Mouse (Mus musculus): ENCODE results near the gene Rai14. TPM values are rescaled to one million over a fixed set of nuclear protein-coding genes. Genes with fewer than 3 reads are reported as not detected.

The Rai14 gene
- polyA plus RNA-seq, 1 experiment from 2014 or later: 17.4 TPM

GRCm38 (mm10) chr15:10718763-10719162 lies 4.3 kb upstream of the Rai14 start:
- Histone ChIP-seq H3K4me2 (replicated peaks) (no peak overlapping the region), H3K9ac (no peak overlapping the region), H3K4me1 (replicated peaks) (no peaks in the 10 kb centered on the region), H3K36me3 (no peaks in the 10 kb centered on the region), H3K27ac (no peak overlapping the region), H3K27me3 (replicated peaks) (no peaks in the 10 kb centered on the region), H3K4me3 (replicated peaks) (no peak overlapping the region), H3K9me3 (no peaks in the 10 kb centered on the region)
- 90% methylated on average over 10 of the region's 10 CpGs for WGBS
- ATAC-seq: no peak

DNA sequence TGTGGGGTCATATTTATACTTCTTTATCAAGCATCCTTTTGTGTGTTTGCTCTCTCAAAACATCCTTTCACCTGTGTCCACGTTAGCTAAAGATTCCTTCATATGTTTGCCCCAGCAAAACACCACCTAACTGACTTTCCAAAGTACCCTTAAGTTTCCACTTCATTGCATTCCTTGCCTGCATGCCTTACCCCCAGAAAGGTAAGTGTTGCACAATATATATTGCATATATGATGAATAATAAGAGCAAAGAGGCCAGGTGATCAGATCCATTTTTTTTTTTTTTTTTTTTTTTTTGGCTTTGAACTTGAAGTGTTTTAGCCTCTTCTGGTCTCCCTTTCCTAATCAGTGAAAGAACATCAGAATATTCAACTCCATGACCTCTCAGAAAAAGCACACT lies 2.9 kb upstream of the Rai14 start:
- no peak overlapping the region for H3K27ac ChIP-seq
- H3K9me3 ChIP-seq: no peaks in the 10 kb centered on the region
- H3K9ac ChIP-seq: no peak overlapping the region
- peaks cover 6% of the 10 kb centered on the region; the same call in 1 of the 2 replicates for H3K4me1 ChIP-seq (replicated peaks)
- ATAC-seq: no peak
- no peaks in the 10 kb centered on the region for H3K36me3 ChIP-seq
- H3K4me2 ChIP-seq (replicated peaks): no peak overlapping the region
- no peaks in the 10 kb centered on the region for H3K27me3 ChIP-seq (replicated peaks)
- H3K4me3 ChIP-seq (replicated peaks): no peak overlapping the region
- 95% methylated on average over 1 of the region's 1 CpGs for WGBS

DNA sequence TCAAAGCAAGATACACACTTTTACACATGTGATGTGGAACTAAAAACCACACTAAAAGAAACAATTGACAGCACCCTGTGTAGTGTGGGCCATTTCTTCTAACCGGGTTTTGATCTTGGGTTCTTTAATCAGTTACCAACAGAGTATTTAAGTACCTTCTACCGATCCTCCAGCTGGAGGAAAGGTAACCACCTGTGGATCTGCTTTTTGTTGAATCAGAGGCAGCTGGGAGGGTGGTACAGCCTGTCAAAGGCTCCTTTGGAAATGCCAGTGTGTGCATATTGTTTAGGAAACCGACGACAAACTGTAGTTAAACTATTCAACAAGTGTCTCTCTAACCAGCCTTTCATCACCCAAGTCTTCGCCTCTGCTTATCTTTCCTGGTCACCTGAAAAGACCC lies 1.5 kb upstream of the Rai14 start:
- WGBS: 42% methylated on average over 5 of the region's 5 CpGs
- ATAC-seq: no peak
- no peak overlapping the region for H3K27ac ChIP-seq
- no peak overlapping the region for H3K4me3 ChIP-seq (replicated peaks)
- H3K4me1 ChIP-seq (replicated peaks): peaks cover 8% of the 10 kb centered on the region; the same call in 1 of the 2 replicates
- H3K27me3 ChIP-seq (replicated peaks): no peaks in the 10 kb centered on the region
- H3K9ac ChIP-seq: no peak overlapping the region
- H3K9me3 ChIP-seq: no peaks in the 10 kb centered on the region
- no peaks in the 10 kb centered on the region for H3K36me3 ChIP-seq
- no peak overlapping the region for H3K4me2 ChIP-seq (replicated peaks)

GRCm38 (mm10) chr15:10715139-10715505 lies 698 bp upstream of the Rai14 start:
- peak overlapping the region; percentile 95 for H3K4me2 ChIP-seq (replicated peaks)
- no peaks in the 10 kb centered on the region for H3K27me3 ChIP-seq (replicated peaks)
- H3K27ac ChIP-seq: peak overlapping the region; percentile 80
- peak overlapping the region; percentile 73 for H3K9ac ChIP-seq
- ATAC-seq: peak; percentile 71
- WGBS: 2% methylated on average over 10 of the region's 10 CpGs
- H3K4me1 ChIP-seq (replicated peaks): peaks cover 8% of the 10 kb centered on the region; the same call in 1 of the 2 replicates
- H3K4me3 ChIP-seq (replicated peaks): peak overlapping the region; percentile 71
- H3K9me3 ChIP-seq: no peaks in the 10 kb centered on the region
- H3K36me3 ChIP-seq: no peaks in the 10 kb centered on the region

DNA sequence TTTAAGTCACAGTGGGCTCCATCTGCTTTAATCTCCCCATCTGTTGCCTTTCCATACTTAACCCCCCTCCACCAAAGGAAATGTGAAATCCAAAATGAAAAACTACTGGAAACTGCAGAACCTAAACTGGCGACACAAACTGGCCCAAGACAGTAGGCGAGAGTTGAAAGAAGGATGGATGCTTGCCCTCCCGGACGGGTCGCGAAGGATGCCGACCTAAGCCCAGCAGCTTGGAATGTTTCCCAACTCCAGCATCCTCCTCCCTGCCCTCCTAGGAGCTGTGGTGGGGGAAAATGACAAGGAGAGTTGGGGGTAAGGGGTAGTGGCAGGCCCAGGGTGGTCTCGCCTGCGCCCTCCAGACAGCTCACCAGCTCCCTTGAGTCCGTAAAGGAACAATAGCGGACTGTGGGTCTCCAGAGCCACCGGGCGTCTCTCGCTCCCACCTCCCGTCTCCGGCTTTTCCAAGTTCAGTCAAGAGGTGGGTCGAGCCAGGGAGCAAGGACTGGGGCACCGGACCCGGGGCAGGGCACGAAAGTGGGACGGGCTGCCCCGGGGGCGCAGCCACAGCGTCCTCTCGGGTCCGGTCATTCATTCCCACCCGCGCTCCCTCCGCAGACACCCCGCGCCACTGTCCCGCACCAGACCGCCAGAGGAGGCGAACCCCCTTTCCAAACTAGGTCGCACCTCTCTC lies 653 bp downstream of the Rai14 start:
- peak overlapping the region; percentile 71 for H3K4me3 ChIP-seq (replicated peaks)
- H3K4me1 ChIP-seq (replicated peaks): peaks cover 8% of the 10 kb centered on the region; the same call in 1 of the 2 replicates
- no peaks in the 10 kb centered on the region for H3K9me3 ChIP-seq
- H3K4me2 ChIP-seq (replicated peaks): peak overlapping the region; percentile 95
- no peaks in the 10 kb centered on the region for H3K27me3 ChIP-seq (replicated peaks)
- peak; percentile 39 for ATAC-seq
- H3K27ac ChIP-seq: peak overlapping the region; percentile 67
- under 1% methylated on average over 35 of the region's 35 CpGs for WGBS
- peak overlapping the region; percentile 73 for H3K9ac ChIP-seq
- no peaks in the 10 kb centered on the region for H3K36me3 ChIP-seq

GRCm38 (mm10) chr15:10713181-10713625 lies 1.2 kb downstream of the Rai14 start:
- Histone ChIP-seq H3K9ac (peak overlapping the region; percentile 73), H3K4me2 (replicated peaks) (peak overlapping the region; percentile 95), H3K36me3 (no peaks in the 10 kb centered on the region), H3K4me1 (replicated peaks) (peaks cover 8% of the 10 kb centered on the region; the same call in 1 of the 2 replicates), H3K9me3 (no peaks in the 10 kb centered on the region), H3K27ac (no peak overlapping the region), H3K27me3 (replicated peaks) (no peaks in the 10 kb centered on the region), H3K4me3 (replicated peaks) (peak overlapping the region; percentile 71)
- ATAC-seq: no peak
- WGBS: 13% methylated on average over 13 of the region's 13 CpGs

DNA sequence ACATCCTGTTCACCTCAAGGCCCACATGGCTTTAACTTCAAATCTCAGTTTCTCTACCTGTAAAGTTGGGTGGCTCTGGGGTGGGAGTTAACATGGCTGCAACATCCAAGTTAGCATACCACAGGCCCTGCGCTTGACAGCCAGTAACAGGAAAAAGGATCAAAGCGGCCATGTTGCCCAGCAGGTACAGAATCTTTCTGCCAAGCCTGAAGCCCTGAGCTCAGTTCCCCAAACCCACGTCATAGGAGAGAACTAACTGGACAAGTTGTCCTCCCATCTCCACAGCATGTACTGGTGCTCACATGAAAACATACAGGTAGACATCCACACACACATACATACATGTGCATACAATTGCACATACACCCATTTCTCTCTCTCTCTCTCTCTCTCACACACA lies 2.1 kb downstream of the Rai14 start:
- Histone ChIP-seq H3K9ac (no peak overlapping the region), H3K4me3 (replicated peaks) (no peak overlapping the region), H3K4me1 (replicated peaks) (peaks cover 8% of the 10 kb centered on the region; the same call in 1 of the 2 replicates), H3K9me3 (no peaks in the 10 kb centered on the region), H3K4me2 (replicated peaks) (peak overlapping the region; percentile 95), H3K27me3 (replicated peaks) (no peaks in the 10 kb centered on the region), H3K27ac (no peak overlapping the region), H3K36me3 (no peaks in the 10 kb centered on the region)
- no peak for ATAC-seq
- WGBS: 89% methylated on average over 3 of the region's 3 CpGs

DNA sequence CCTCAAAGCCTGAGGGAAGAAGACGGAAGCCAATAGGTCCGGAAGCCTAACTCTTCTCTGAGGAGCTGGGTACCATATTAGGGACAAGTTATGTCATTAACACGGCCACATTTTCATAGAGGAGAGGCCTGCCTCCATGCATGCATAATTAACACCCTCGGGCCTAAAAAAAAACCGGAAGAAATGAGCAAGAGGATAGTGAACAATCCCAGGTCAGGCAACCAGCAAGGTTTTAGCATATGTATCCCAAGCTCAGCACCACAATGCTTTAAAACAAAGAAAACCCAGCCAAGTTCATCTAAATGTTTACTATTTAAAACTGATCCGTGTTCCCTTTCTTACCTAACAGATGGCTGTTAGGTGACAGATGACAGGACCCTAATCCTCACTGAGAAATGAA lies 3.2 kb downstream of the Rai14 start:
- ATAC-seq: no peak
- Histone ChIP-seq H3K4me3 (replicated peaks) (no peak overlapping the region), H3K27ac (no peak overlapping the region), H3K36me3 (no peaks in the 10 kb centered on the region), H3K4me1 (replicated peaks) (peaks cover 10% of the 10 kb centered on the region; the same call in 1 of the 2 replicates), H3K9me3 (no peaks in the 10 kb centered on the region), H3K9ac (no peak overlapping the region), H3K27me3 (replicated peaks) (no peaks in the 10 kb centered on the region), H3K4me2 (replicated peaks) (no peak overlapping the region)
- WGBS: 84% methylated on average over 6 of the region's 6 CpGs

GRCm38 (mm10) chr15:10708591-10709272 lies 5.7 kb downstream of the Rai14 start:
- Histone ChIP-seq H3K36me3 (no peaks in the 10 kb centered on the region), H3K27ac (no peak overlapping the region), H3K4me1 (replicated peaks) (peaks cover 13% of the 10 kb centered on the region), H3K9me3 (no peaks in the 10 kb centered on the region), H3K27me3 (replicated peaks) (no peaks in the 10 kb centered on the region), H3K9ac (no peak overlapping the region), H3K4me3 (replicated peaks) (no peak overlapping the region), H3K4me2 (replicated peaks) (no peak overlapping the region)
- no peak for ATAC-seq
- 87% methylated on average over 10 of the region's 10 CpGs for WGBS

- Histone ChIP-seq H3K36me3 (no peaks in the 10 kb centered on the region), H3K4me2 (replicated peaks) (no peak overlapping the region), H3K27ac (no peak overlapping the region), H3K4me3 (replicated peaks) (no peak overlapping the region), H3K4me1 (replicated peaks) (peaks cover 7% of the 10 kb centered on the region; the same call in 1 of the 2 replicates), H3K9ac (no peak overlapping the region), H3K27me3 (replicated peaks) (no peaks in the 10 kb centered on the region), H3K9me3 (no peaks in the 10 kb centered on the region)
- WGBS: 91% methylated on average over 6 of the region's 6 CpGs
- ATAC-seq: no peak
Measured at GRCm38 (mm10) chr15:10707109-10707508, 7.3 kb downstream of the Rai14 start.

DNA sequence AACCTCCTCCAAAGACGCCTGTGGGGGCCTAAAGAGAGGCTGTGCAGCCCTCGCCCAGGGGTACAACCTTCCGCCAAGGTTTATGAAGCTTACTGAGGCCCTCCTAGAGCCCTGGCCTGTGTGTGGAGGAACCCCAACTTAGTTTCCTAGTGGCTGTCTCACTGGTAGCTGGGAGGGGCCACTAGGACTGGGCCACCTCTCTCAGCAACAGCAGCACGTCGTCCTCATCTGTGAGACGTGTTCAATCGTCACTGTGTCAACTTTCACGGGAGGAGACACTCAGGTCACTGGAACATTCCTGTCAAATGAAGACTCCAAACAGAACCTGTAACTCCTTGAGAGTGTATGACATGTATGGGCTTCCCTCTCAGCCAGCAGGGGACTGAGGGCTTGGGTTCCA lies 8.0 kb downstream of the Rai14 start:
- Histone ChIP-seq H3K4me2 (replicated peaks) (no peak overlapping the region), H3K27me3 (replicated peaks) (no peaks in the 10 kb centered on the region), H3K27ac (no peak overlapping the region), H3K4me1 (replicated peaks) (peaks cover 7% of the 10 kb centered on the region; the same call in 1 of the 2 replicates), H3K36me3 (no peaks in the 10 kb centered on the region), H3K9me3 (no peaks in the 10 kb centered on the region), H3K4me3 (replicated peaks) (no peak overlapping the region), H3K9ac (no peak overlapping the region)
- 68% methylated on average over 8 of the region's 8 CpGs for WGBS
- ATAC-seq: peak; percentile 27; the same call in 1 of the 2 replicates

- no peak overlapping the region; the same call in 1 of the 2 replicates for H3K27ac ChIP-seq
- no peak overlapping the region for H3K9ac ChIP-seq
- 51% methylated on average over 5 of the region's 5 CpGs for WGBS
- no peaks in the 10 kb centered on the region for H3K27me3 ChIP-seq (replicated peaks)
- H3K4me1 ChIP-seq (replicated peaks): peaks cover 7% of the 10 kb centered on the region; the same call in 1 of the 2 replicates
- H3K4me2 ChIP-seq (replicated peaks): 0 out of 2 replicates have a peak overlapping the region, but pooled peaks have one; percentile 0
- H3K36me3 ChIP-seq: no peaks in the 10 kb centered on the region
- no peak overlapping the region for H3K4me3 ChIP-seq (replicated peaks)
- no peak for ATAC-seq
- no peaks in the 10 kb centered on the region for H3K9me3 ChIP-seq
Measured at GRCm38 (mm10) chr15:10705752-10706151, 8.7 kb downstream of the Rai14 start.

Measured in intestine, embryonic 15.5 days (tissue).